Mouse (Mus musculus) CD4-positive, CD25-positive, alpha-beta regulatory T cell, adult 4 months (primary cell): ENCODE measurements around the gene Zfhx2. TPM values are rescaled to one million over a fixed set of nuclear protein-coding genes. Genes with fewer than 3 reads are reported as not detected.
"Not testable (repeated sequence)": the region's sequence is repeated elsewhere in the genome, so short reads cannot be mapped to it uniquely, and the experiment has no call there.

Source experiments
- ATAC-seq: one replicate; pipeline ENCODE4 v1.8.0; 2017
- polyA plus RNA-seq, 2 experiments: library from polyadenylated mRNA; unstranded; fragments of 100-300 nt; shearing (Covaris generic); gene quantifications; one replicate each; pipeline ENCODE4 v1.2.1; 2017

Zfhx2 gene
- polyA plus RNA-seq, 2 experiments from 2014 or later, result 4.2 to 4.6 TPM

GRCm38 (mm10) chr14:55077481-55078365 lies 14.4 kb downstream of the Zfhx2 start:
- ATAC-seq, result no peak

- ATAC-seq, result no peak
Measured at GRCm38 (mm10) chr14:55076956-55077355, 15.2 kb downstream of the Zfhx2 start.

- no peak for ATAC-seq
Measured at GRCm38 (mm10) chr14:55076224-55076623, 15.9 kb downstream of the Zfhx2 start.

- ATAC-seq, result no peak
Measured at GRCm38 (mm10) chr14:55074416-55074815, 17.7 kb downstream of the Zfhx2 start.

- no peak for ATAC-seq
Measured at GRCm38 (mm10) chr14:55071756-55072155, 20.4 kb downstream of the Zfhx2 start.

- ATAC-seq, result no peak
Measured at GRCm38 (mm10) chr14:55066042-55066441, 26.1 kb downstream of the Zfhx2 start.

- ATAC-seq, result no peak
Measured at GRCm38 (mm10) chr14:55065391-55065790, 26.7 kb downstream of the Zfhx2 start.

GRCm38 (mm10) chr14:55064481-55065370 lies 27.4 kb downstream of the Zfhx2 start:
- ATAC-seq, result no peak

- no peak for ATAC-seq
Measured at GRCm38 (mm10) chr14:55063581-55064381, 28.3 kb downstream of the Zfhx2 start.

- no peak for ATAC-seq
Measured at GRCm38 (mm10) chr14:55063117-55063516, 29.0 kb downstream of the Zfhx2 start.

- no peak for ATAC-seq
Measured at GRCm38 (mm10) chr14:55062626-55063025, 29.5 kb downstream of the Zfhx2 start.

- no peak for ATAC-seq
Measured at GRCm38 (mm10) chr14:55061845-55062244, 30.3 kb downstream of the Zfhx2 start.

GRCm38 (mm10) chr14:55059931-55060330 lies 32.2 kb downstream of the Zfhx2 start:
- ATAC-seq, result no peak

GRCm38 (mm10) chr14:55059009-55059408 lies 33.1 kb downstream of the Zfhx2 start:
- ATAC-seq, result no peak

GRCm38 (mm10) chr14:55055167-55055834 lies 36.8 kb downstream of the Zfhx2 start:
- ATAC-seq, result no peak

GRCm38 (mm10) chr14:55054191-55054749 lies 37.9 kb downstream of the Zfhx2 start:
- ATAC-seq, result no peak

- no peak for ATAC-seq
Measured at GRCm38 (mm10) chr14:55053708-55054190, 38.4 kb downstream of the Zfhx2 start.

GRCm38 (mm10) chr14:55053050-55053449 lies 39.1 kb downstream of the Zfhx2 start:
- ATAC-seq, result no peak

- no peak for ATAC-seq
Measured at GRCm38 (mm10) chr14:55052496-55052895, 39.6 kb downstream of the Zfhx2 start.

GRCm38 (mm10) chr14:55047971-55048531 lies 44.1 kb downstream of the Zfhx2 start:
- ATAC-seq, result no peak

GRCm38 (mm10) chr14:55043694-55044093 lies 48.4 kb downstream of the Zfhx2 start:
- ATAC-seq, result not testable (repeated sequence)
